Mouse (Mus musculus) spleen, adult 18-20 months (tissue): ENCODE measurements around the gene Zfand3.

Experiments used
- DNase-seq, 2 experiments: peaks; one replicate each; pipeline ENCODE4 v3.0.0; 2022; ENCODE audit warnings: mixed read lengths in 2 of 2

Gene Zfand3

GRCm38 (mm10) chr17:30053463-30053862, 48.9 kb downstream of the Zfand3 start:
- DNase-seq: no peak

DNA sequence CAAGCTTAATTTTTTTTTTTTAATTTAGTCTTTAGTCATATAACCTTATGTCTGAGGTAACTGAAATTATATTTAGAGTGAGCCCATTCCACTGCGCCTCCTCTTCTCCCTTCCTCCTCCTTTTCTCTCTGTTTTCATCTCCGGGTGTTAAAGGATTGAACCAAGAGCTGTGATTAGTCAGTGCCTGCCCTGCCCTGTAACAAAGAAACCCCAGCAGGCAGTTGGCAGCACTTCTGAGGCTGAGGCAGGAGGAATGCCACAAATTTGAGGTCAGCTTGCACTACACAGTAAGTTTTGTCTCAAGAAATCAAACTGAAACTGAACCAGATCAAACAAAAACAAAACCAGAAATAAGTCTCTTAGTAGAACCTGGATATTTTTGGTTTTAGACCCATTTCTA, 49.3 kb downstream of the Zfand3 start:
- DNase-seq: no peak

DNA sequence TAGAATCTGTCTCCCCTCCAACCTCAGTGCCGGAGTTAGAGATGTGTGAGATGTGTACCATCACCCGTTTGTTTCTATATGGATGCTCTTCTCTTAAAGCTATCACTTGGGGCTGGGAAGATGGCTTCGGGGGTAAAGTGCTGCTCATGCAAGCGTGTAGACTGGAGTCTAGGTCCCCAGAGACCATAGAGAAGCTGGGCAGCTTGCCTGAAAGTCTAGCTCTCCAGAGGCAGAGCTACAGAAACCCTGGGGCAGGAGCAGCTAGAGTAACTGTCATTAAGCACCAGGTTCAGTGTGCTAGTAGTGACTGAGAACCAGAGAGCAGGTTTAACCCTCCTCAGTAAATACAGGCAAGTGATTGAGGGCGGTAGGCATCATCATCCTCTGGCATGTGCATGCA, 51.7 kb downstream of the Zfand3 start:
- DNase-seq: no peak

DNA sequence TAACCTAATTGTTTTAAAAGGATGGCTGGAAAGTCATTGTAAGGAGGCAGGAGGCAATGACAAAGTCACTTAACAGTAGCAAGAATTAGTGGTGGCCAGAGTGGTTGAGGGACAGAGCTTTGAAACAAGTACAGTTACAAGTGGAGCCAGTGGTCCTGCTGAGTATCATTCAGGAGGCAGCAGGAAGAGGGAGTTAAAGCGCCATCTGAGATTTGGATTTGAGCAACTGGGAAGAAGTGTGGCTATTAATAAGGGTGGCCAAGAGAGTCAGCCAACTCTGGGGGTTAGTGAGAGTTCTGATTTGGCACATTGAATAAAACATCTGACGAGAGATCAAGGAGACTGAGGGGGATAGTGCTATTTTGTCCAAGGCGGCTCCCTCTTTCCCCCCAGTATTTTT, 54.1 kb downstream of the Zfand3 start:
- no peak for DNase-seq

DNA sequence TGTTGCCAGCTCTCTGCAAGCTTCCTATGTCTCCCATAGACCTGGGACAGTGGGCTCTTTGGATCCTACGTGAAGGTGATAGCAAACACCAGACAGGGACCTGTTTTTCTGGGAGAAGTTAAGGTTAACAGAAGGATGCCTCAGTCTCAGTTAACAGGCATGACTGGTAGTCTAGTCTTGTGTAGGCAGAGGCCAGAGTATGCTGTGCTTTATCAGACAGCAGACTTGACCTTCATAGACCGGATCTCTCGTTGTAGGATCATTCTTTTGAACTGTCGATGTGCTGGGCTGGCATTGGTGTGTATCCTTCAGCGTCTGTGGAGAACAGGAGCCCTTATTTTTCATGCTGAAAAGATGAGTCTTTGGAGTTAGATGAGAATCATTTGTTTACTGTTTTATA, 54.5 kb downstream of the Zfand3 start:
- DNase-seq: no peak

DNA sequence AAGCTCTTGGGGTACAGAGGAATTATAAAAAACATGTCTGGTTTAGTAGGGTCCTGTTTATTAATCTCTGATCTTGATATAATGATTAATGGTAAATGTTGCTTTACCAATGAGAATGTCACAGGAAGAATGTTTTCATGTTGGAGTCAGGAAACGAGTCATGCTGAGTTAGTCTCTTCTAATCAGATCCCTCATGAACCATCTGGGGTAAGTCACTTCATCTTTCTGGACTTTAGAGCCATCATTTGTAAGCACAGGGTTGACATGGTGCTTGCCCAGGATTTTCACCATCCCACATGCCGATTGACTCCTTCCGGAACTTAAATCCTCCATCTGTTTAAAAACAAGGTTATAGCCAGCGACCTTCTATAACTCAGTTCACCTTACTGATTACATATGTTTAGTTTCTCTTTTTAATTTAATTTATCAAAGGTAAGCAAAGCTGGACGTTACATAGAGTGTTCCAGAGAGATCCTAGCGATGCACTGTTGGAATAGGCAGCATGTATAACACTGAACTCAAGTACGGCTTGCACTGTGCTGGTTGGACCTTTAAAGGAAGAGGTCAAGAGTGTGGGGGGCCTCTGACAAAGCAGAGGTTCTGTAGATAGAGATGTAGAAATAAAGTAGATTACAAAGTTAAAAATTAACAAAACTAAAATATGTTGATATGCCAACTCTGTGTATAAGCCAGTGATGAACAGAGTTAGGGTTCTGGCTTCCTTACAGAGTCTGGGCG, 56.7 kb downstream of the Zfand3 start:
- DNase-seq: no peak

GRCm38 (mm10) chr17:30063849-30064248, 59.3 kb downstream of the Zfand3 start:
- DNase-seq: no peak

- no peak for DNase-seq
Measured at GRCm38 (mm10) chr17:30064746-30065145, 60.2 kb downstream of the Zfand3 start.

DNA sequence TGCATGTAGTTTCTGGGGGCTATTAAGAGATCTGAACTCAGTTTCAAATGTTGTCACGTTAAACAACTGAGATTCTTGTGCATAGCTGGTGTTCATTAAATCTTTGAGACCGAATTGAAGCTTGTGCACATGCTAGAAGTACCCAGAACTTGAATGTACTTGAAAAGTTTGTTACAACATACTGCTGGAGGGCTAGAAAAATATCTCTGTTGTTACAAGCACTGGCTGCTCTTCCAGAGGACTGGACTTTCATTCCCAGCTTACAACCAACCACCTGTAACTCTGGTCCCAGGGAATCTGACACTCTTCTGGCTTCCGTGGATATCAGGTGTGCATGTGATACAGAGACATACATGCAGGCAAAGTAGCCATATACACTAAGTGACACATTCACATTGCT, 65.2 kb downstream of the Zfand3 start:
- no peak for DNase-seq

DNA sequence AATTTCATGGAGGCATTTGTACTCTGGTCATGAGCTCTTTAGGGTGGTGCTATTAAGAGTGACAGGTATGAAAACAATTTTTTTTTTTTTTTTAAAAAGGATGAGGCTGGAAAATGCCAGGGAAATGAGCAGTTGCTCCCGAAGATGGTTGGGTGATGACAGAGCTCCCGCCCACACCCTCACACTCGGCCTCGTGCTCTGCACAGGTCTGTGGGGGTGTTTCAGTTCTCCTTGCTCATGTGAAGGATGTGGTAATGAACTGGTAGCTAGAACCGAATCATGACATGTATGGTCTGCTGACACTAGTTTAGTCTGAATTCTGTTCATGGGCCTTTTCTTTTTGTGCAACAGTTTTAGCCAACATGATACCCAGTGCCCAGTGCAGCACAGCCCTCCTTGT, 66.1 kb downstream of the Zfand3 start:
- DNase-seq: no peak

GRCm38 (mm10) chr17:30072613-30073012, 68.1 kb downstream of the Zfand3 start:
- DNase-seq: no peak

DNA sequence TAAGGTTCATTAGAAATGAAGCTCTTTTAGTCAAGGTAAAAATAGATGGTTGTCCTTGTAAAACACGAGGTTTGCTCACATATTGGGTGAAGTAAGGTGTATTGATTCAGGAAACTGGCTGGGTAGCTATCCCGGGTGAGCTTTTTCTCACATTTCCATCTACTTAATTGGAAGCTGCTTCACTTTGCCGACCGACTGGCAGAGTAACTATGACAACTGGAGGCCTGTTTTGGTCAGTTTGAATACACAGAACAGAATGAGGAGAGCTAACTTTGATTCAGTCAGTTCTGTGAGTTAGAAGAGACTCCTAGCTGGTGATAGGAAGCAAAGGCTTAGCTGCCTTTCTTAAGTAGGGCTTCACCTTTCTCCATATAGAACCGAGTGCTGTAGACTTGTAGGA, 71.4 kb downstream of the Zfand3 start:
- no peak for DNase-seq

DNA sequence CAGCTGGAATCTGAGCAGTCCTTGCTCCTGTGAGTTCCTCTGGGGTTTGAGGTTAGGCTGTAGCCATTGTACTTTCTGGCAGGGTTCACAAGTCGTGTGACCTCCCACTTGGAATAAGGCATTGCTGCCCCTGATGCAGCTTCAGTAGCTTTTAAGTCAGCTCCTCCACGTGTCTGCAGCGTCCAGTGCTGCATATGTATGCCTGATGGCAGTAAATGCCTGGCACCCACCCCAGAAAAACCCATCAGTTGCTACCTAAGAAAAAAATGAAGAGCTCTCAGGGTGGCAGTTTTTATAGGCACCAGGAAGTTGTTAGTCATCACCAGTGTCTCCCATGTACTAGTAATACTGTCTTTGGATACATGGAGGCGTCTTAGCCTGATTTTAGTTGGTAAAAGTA, 79.5 kb downstream of the Zfand3 start:
- no peak for DNase-seq

DNA sequence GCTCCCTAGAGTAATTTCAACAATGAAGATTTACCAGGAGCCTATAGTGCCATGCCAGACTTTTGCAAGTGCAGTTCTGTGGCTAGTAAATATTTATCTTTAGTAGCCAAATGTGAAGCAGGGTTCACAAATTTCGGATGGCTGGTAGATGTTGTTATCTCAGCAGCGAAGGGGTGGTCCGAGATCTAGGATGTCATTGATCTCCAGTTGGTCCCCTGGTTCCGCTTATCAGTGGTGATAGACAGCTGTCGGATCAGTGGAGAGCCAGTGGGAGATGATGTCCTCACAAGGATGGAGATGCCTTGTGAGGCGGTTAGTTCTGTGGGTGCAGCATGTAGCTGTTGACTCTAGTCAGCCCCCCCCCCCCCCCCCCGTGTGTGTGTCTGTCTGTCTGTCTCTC, 82.2 kb downstream of the Zfand3 start:
- no peak for DNase-seq

DNA sequence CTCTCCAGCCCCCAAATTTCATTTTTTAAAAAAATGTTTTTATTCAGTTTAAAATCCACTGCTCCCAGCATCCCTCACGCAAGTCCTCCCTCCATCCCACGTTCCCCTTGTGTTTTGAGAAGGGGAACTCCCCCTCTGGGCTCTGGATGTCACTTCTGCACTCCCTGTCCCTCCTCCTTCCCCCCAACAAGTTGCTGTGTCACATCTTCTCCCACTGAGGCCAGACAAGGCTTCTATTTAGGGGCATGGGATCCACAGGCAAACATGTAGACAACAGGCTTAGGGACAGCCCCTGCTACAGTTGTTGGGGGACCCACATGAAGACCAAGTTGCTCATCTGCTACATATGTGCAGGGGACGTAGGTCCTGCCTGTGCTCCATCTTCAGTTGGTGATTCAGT, 83.9 kb downstream of the Zfand3 start:
- no peak for DNase-seq

- no peak for DNase-seq
Measured at GRCm38 (mm10) chr17:30090416-30090815, 85.9 kb downstream of the Zfand3 start.

GRCm38 (mm10) chr17:30093148-30093749, 88.7 kb downstream of the Zfand3 start:
- DNase-seq: no peak

- DNase-seq: no peak
Measured at GRCm38 (mm10) chr17:30097156-30097555, 92.6 kb downstream of the Zfand3 start.

DNA sequence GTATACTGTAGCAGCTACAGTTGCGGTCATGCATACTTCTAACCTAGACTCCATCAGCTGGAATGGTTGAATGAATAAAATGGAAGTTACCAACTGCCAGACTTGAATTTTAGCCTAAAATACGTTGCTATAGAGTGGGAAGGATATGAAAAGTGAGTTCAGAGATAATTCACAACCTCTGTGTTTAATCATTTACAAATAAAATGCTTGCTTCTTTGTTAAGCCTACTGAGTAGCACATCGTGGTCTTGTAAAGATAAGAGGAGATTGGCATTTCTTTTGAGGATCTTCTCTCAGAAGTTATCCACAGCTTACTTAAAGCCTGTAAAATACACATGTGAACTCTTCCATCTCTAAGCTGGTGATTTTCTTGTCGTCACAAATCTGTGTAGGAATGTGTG, 93.1 kb downstream of the Zfand3 start:
- no peak for DNase-seq

DNA sequence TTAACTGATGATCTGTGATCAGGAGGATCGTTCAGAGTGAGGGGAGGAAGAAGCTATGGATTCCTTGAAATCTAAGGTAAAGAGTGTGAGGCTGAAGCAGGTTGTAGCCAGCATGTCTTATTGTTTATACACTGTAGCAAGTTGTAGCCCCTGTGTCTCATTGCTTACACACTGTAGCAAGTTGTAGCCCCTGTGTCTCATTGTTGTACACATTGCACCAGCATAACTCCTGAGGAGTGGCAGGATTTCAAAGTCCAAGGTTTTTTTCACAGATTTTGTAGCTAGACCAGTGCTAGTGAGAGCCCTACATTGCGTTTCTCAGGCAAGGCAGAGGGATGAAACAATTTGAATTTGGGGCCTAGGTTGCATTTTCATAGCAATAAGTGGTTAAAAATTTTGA, 95.1 kb downstream of the Zfand3 start:
- DNase-seq: no peak

DNA sequence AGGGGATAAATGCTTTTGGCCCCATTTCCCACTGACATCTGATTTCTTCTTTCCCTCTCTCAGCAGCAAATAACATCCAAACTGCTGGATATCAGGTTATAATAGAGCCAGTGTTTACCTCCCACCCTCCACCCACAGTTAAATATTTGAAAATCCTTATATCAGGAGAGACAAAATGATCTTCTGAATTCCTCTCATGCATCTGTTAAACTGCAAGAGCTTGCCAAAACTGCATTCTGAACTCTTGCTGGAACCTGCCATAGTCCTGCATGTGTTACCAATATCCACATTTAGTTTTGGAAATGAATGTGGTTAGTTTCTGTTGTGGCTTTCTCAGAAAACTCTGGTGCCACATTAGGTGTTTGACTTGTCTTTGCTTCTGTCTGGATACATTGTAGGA, 97.3 kb downstream of the Zfand3 start:
- DNase-seq: no peak

DNA sequence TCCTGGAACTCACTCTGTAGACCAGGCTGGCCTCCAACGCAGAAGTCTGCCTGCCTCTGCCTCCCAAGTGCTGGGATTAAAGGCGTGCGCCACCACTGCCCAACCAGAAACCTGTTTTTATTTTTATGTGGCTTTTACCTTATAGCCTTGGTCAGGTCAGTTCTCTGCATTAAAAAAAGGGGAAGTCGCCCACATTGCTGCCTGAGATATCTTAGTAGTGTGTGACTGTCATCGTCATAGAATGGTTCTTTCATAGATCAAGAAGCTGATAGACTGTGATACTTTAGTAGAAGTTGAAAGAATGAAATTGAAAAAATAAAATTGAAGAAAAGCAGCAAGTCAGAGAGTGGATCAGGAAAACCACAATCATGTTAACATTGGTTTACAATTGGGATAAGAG, 98.5 kb downstream of the Zfand3 start:
- no peak for DNase-seq

GRCm38 (mm10) chr17:30103641-30104165, 99.2 kb downstream of the Zfand3 start:
- DNase-seq: no peak

DNA sequence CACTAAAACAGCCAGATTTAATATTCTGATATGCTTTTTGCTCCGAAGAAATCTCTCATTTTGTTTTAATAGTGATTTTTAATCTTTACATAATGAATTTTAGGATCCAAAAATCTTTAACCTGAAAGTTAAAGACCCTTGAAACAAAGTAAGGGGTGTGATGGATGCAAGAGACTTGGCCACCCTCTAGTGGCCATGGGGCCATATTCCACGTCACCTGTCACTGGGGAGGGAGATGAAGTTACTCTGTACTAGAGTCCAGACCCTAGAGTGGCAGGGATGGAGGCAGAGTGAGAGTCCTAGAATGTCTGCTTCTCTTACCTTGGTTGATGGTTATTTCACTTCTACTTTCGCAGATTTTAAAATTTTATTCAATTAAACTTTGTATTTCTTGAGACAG, 100.8 kb downstream of the Zfand3 start:
- no peak for DNase-seq

- DNase-seq: no peak
Measured at GRCm38 (mm10) chr17:30110678-30111077, 106.1 kb downstream of the Zfand3 start.
